Mouse (Mus musculus) spleen, adult 18-20 months (tissue): ENCODE results near the gene Metrn.
A peak's percentile ranks its signal among the peaks of the same experiment; 100 is the strongest.
"Not testable (repeated sequence)": the region's sequence is repeated elsewhere in the genome, so short reads cannot be mapped to it uniquely, and the experiment has no call there.

Experiments used
- DNase-seq, 2 experiments: peaks; one replicate each; pipeline ENCODE4 v3.0.0; 2022; ENCODE audit warnings: mixed read lengths in 2 of 2

Metrn gene

GRCm38 (mm10) chr17:25830806-25831431, 34.0 kb upstream of the Metrn start:
- DNase-seq, result no peak

DNA sequence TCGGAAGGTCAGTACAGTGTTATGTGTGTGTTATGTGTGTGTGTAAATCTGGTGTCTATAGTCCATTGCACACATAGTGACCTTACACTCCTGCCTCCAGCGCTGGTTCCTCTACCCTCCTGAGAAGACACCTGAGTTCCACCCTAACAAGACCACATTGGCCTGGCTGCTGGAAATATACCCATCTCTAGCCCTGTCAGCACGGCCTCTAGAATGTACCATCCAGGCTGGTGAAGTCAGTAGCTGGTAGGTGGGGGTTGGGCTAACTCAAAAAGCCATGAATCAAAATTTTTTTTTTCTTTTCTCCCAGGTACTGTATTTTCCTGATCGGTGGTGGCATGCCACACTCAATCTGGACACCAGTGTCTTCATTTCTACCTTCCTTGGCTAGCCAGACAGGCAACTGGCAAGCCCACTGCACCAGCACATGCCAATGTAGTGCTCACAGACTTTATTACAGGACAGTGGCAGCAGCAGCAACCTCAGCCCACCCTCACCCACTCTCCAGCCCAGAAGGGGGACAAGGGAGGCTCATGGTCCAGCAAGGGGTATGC, 33.3 kb upstream of the Metrn start:
- no peak for DNase-seq

GRCm38 (mm10) chr17:25829558-25830017, 32.7 kb upstream of the Metrn start:
- DNase-seq, result no peak

GRCm38 (mm10) chr17:25828712-25829557, 32.0 kb upstream of the Metrn start, which contains the start of gene Jmjd8:
TSS of gene Jmjd8 (plus strand) at chr17:25828867.
- DNase-seq, result peak; percentile 52 to 69

- DNase-seq, result no peak
Observed at GRCm38 (mm10) chr17:25828223-25828594, 31.3 kb upstream of the Metrn start.

DNA sequence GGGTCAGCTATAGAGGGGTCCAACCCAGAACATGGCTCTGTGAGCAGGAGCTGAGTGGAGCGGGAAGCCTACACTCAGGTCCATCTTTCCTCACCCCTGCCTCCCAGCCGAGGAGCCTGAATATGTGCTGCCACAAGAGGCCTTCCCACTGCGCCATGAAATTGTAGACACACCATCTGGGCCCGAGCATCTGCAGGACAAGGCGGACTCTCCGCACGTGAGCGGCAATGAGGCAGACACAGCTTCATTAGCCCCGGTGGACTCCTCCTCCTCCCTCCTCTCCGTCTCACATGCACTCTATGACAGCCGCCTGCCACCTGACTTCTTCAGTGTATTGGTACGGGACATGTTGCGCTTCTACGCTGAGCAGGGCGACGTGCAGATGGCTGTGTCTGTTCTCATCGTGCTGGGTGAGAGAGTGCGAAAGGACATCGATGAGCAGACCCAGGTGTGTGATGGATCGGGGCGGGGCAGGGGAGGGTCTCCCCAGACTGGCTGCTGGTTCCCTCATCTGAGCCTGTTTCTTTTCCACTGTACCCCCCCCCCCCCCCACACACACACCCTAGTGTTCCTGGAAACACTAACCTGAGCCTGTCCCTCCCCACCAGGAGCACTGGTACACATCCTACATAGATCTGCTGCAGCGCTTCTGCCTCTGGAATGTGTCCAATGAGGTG, 30.7 kb upstream of the Metrn start:
- no peak for DNase-seq

DNA sequence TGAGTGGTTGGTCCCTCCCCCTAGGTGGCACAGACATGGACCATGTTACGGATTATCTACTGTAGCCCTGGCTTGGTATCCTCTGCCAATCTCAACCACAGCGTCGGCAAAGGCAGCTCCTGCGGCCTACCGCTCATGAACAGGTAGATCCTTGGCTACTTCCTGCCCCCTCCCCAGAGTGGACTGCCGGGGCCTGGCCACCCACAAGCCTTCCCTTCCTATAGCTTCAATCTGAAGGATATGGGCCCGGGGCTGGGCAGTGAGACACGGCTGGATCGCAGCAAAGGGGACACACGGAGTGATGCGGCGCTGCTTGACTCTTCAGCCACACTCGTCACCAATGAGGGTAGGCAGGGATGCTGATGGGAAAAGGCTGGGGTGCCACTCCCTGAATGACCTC, 30.1 kb upstream of the Metrn start:
- no peak for DNase-seq

- DNase-seq, result no peak
Observed at GRCm38 (mm10) chr17:25825984-25826570, 29.1 kb upstream of the Metrn start.

DNA sequence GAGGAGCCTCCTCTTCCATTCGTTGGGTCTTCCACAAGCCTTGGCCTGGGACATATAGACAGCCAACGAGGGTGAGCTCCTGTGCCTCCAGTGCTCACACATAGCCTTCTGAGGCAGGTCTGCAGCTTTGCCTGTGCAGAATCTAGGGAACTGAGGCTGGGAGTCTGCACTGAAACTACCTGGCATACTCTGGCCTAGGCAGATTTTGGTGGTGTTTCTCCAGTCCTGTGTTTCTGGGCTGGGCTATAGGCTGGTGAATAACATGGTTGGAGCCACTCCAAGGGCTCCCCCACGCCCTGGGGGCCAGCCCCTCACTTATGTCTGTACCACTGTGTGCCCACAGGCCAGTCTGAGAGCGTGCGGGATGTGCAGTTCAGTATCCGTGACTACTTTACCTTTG, 28.4 kb upstream of the Metrn start:
- no peak for DNase-seq

- no peak for DNase-seq
Observed at GRCm38 (mm10) chr17:25824362-25825142, 27.6 kb upstream of the Metrn start.

DNA sequence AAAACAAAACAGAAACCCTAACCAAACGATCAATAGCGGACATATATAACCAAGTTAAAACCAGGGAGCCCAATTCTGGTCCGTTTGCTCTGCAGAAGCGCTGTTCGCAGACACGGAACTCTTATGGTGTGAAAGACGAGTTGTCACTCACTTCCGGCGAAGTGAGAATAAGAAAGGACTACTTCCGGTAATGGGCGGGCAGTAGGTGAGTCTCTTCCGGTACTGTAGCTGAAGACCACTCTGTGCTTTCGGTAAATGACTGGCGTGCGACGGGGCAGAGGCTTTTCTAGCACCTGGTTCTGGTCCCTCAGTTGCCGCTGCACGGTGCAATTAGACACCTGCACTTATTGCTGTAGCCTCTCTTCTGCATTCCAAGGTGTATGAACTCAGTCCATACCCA, 26.5 kb upstream of the Metrn start, which contains the start of gene Wdr24:
Gene Wdr24, plus strand, starts transcription at position 176 of the 400 bp plus-strand sequence.
- peak; percentile 46 to 71 for DNase-seq

DNA sequence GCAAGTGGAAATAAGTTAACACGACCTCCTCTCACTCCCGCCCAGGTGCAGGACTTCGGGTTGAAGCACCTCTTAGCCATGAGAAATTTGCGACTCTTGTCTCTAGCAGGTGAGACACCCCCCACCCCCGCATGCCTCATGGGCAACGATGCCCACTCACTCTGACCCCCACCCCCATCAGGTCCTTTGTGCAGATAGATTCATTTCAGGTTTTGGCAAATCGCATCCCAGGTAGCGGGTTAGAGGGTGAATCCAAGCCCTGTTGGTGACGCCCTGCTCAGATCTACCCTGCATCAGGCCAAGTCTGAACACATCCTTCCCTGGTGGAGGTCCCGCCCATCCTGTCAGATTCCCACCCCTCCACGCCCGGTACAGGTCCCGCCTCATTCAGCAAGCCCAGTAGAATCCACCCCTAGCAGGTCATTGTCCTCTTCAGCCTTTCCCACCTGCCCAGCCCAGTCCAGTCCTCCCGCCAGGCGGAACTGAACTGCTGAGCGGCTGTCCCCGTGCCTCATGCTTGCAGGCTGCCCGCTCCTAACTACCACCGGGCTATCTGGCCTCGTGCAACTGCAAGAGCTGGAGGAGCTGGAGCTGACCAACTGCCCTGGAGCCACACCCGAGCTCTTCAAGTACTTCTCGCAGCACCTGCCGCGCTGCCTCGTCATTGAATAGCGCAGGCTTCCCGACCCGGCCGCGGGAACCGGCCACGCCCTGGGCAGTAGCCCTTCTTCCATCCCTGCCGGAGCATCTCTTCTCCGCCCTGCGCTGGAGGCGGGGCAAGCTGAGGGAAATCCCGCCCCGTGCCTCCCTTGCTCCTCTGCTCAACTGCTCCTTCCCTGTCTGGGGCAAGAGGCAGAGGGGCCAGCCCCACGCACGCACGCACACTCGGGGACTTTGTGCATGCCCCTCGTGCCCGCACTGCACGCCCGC, 22.2 kb upstream of the Metrn start:
- no peak for DNase-seq

- no peak for DNase-seq
Observed at GRCm38 (mm10) chr17:25817662-25818061, 20.7 kb upstream of the Metrn start.

- DNase-seq, result peak in 1 of 2 experiments; percentile 75
Observed at GRCm38 (mm10) chr17:25813471-25813870, 16.5 kb upstream of the Metrn start.

DNA sequence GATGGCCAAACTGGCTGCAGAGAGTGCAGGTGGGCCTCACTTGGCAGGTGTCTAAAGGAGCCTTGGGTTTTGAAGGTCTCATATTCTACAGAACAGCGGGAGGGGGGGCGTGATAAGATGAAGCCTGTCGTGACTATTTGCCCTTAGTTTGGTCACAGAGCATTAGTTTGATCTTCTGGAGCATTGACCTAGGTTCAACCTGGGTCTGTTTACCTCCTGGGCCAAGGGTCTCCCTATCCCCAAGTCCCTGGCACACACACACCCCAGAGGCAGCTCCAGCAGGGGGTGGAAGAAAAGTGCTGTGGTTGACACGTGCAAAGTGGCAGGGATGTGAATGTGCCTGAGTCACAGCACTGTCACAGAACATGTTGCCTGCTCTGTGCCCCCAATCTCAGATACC, 14.0 kb upstream of the Metrn start:
- DNase-seq, result no peak

DNA sequence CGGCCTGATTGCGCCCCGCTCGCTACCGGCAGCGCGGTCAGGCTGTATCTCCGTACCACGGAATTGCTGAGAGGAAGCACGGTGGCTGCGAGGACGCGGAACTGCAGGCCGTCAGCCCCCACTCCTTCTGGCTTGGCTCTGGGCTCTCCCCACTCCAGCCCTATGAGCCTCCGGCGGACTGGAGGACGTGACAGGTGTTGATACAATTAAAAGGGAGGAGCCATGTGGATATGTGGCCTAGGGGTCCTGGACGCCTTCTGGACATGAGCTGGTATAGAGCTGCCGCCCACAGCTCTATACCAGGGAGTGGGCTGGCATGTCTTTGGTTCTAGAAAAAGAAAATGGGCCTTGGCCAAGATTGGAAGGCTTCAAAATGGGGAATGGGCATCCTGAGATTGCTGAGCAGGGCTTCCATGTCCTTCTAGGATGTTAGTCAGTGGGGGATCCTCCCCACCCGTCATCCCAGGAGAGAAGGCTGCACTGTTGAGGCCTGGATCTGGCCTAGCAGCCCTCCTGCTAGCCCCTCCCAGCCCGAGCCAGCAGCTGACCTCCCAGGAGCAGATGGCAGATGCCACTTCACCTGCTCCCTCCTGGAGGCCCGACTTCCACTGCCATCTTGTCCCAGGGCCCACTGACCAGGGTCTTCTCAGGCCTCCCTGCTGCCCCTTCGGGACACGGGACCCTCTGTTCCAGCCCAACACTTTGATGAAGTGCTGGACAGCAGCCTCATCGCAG, 12.8 kb upstream of the Metrn start:
- no peak for DNase-seq

GRCm38 (mm10) chr17:25808789-25809605, 12.1 kb upstream of the Metrn start, which contains the start of gene Fbxl16:
TSS of gene Fbxl16 (plus strand) at chr17:25809085.
- DNase-seq, result no peak

- DNase-seq, result no peak
Observed at GRCm38 (mm10) chr17:25808028-25808427, 11.1 kb upstream of the Metrn start.

DNA sequence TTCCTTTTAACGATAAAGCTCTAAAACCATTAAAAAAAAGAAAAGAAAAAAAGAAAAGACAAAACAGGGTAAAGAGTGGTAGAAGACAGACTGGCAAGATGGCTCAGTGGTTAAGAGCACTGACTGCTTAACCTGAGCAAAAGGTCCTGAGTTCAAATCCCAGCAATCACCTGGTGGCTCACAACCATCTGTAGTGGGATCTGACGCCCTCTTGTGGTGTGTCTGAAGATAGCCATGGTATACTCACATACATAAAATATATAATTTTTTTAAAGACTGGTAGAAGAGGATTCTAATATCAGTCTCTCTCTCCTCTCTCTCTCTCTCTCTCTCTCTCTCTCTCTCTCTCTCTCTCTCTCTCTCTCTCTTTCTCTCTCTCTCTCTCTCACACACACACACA, 10.5 kb upstream of the Metrn start:
- not testable (repeated sequence) for DNase-seq
